Mouse (Mus musculus) heart, embryonic 13.5 days (tissue): ENCODE measurements around the gene Ksr1. TPM values are rescaled to one million over a fixed set of nuclear protein-coding genes. Genes with fewer than 3 reads are reported as not detected.

Source experiments
- polyA plus RNA-seq: library from polyadenylated mRNA; unstranded; fragments of >200 nt; fragmentation: Nextera tagmentation; extraction: Ambion mirVana; gene quantifications from 2 replicates; pipeline ENCODE4 v1.2.1, GENCODE M21; 2015

The Ksr1 gene
- polyA plus RNA-seq, 1 experiment from 2014 or later = 2.4 TPM

Other genes starting within 250 kb of the Ksr1 start
- 0.56 and 0.84 TPM in 2 replicates for gene Nos2, start 225.6 kb downstream of the Ksr1 start, polyA plus RNA-seq
- gene Lgals9, start 161.5 kb downstream of the Ksr1 start, polyA plus RNA-seq = 60.2 and 67.9 TPM in 2 replicates
- 145 and 149 TPM in 2 replicates for gene Wsb1, start 108.3 kb upstream of the Ksr1 start, polyA plus RNA-seq
- not detected in 2 replicates for gene Gm9964, start 150.5 kb upstream of the Ksr1 start, polyA plus RNA-seq
- gene Nf1, start 193.3 kb upstream of the Ksr1 start, polyA plus RNA-seq = 4.6 and 5.3 TPM in 2 replicates